Mouse (Mus musculus): ENCODE data around the gene Serp1. TPM values are rescaled to one million over a fixed set of nuclear protein-coding genes. Genes with fewer than 3 reads are reported as not detected.

The Serp1 gene
- total RNA-seq, 2 experiments from 2014 or later, result 6.4 to 8.0 TPM

DNA sequence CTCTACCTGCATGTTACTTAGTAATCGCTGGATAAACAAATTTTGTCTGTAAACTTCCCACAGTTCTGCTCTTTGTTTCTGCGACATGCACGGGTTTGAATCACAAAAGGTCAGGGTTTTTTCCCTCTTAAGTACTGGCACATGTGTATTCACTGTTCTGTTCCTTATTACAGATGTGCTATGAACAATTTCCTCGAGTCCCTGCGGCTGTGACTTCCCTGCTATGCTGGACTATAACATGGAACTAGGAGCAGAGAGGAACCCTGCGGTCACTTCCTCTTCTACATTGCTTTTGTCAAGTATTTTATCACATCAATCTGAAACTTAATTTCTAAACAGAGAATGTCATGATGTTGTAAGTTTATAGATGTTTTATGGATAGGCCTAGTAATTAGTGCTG is 5.4 kb downstream of the Serp1 start:
- intact Hi-C loops (cut with DNase I), result loop anchor here (10.0 kb wide), 2 partner anchors 55 to 165 kb away; partner anchors contain the start of gene Selenot

DNA sequence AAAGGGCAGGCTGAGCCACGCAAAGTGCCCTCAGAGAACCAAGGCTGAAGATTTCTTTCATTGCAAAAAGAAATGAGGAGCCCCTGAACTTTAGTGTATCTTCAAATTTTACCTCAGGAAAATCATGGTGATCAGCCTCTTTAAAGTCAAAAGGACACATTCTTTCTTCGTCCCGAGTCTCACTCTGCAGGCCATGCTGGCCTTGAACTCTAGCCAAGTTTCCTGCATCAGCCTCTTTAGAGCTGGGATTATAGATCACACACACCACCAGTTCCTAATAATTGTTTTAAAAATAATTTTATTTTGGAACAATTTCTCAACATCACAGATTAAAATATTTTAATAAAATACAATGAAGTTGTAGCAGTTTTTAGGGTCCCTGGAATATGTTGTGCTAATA is 6.2 kb downstream of the Serp1 start:
- intact Hi-C loops (cut with DNase I), result no loop called here
- no peak for TF ChIP-seq CTCF (IDR thresholded peaks at IDR 0.05)
- Histone ChIP-seq H3K4me3 (no peak overlapping the region), H3K27ac (peak overlapping the region; percentile 64; the same call in 1 of the 2 replicates)
- DNase-seq, result no peak

More for the DNA sequence above, 5.4 kb downstream of the Serp1 start:
- no peak for DNase-seq
- Histone ChIP-seq H3K4me3 (no peak overlapping the region), H3K27ac (no peak overlapping the region)
- no peak for TF ChIP-seq CTCF (IDR thresholded peaks at IDR 0.05)

DNA sequence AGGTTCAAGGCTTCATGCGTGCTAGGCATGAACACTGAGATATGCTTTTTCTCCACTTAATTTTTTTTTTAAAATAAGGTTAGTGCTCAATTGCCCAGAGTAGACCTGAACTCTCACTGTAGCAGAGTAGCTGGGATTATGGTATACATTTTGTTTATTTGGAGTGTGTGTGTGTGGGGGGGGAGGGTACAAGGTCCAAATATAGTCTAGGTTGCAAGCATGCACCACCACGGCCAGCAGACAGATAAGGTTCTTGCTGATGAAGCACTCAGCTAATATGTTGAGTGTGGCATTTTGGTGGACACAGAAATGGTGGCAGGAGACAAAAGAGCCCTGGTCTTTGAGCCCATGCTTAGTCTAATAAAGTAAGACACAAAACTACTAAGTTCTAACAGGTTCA is 6.7 kb downstream of the Serp1 start:
- intact Hi-C loops (cut with DNase I), result no loop called here

DNA sequence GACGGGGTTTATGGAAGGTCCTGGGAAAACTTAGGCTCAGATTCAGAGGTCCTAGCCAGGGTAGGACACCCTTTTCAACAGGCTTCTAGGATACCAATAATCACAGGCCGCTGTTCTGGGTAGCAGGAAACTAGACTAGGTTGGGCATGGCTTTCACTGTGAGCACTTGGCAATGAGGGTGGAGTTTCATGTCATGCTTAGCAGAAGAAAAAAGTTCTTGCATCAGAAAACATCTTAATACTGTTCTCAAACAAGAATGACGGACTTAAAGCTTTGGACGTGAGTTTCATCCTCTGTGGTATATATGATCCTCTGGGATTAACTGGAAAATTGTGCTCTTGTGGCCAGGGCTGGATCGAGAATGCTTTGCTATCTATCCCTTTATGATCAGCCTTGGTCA is 7.9 kb downstream of the Serp1 start:
- intact Hi-C loops (cut with DNase I), result no loop called here
- TF ChIP-seq CTCF (IDR thresholded peaks at IDR 0.05), result no peak
- Histone ChIP-seq H3K27ac (peak overlapping the region; percentile 64; the same call in 1 of the 2 replicates), H3K4me3 (no peak overlapping the region)
- no peak for DNase-seq

More for the DNA sequence above, 6.7 kb downstream of the Serp1 start:
- Histone ChIP-seq H3K4me3 (no peak overlapping the region), H3K27ac (peak overlapping the region; percentile 64; the same call in 1 of the 2 replicates)
- no peak for DNase-seq
- no peak for TF ChIP-seq CTCF (IDR thresholded peaks at IDR 0.05)

DNA sequence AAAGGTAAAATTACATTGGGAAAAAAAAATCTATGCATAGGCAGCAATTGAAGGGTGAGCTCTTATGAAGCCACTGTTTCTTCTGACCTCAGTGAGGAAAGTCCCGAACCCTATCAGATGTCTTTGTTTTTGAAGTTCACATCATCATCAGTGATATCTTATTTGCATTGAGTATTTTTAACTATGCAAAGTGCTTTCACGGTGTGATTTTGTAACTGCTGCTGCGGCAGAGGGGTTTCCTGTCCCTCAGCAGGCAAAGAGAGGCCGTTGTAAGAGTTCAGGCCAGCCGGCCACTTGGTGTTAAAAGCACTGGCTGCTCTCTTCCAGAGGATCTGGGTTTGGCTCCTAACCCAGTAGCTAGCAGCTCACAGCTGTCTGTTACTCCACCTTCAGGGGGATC is 8.4 kb downstream of the Serp1 start:
- H3K27ac ChIP-seq, result peak overlapping the region; percentile 64
- no peak overlapping the region for H3K4me3 ChIP-seq
- TF ChIP-seq CTCF (IDR thresholded peaks at IDR 0.05), result no peak
- intact Hi-C loops (cut with DNase I), result no loop called here
- no peak for DNase-seq

DNA sequence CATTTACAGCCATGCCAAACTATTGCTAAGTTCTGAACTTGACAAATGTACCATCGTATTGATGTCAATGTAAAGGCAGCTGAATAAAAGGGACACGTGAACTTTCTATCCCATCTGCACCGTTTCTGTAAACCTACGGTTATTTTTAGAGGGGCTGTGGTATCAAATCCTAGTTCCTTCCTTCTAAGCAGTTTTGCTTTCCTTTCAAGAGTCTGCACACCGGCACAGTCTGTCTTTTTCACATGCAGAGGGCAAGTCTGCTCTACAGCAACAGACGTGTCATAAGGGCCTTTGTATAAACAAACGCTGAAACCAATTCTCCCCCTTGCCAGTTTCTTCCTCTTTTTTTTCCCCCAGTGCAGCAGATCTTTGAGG is 9.1 kb downstream of the Serp1 start:
- TF ChIP-seq CTCF (IDR thresholded peaks at IDR 0.05), result no peak

DNA sequence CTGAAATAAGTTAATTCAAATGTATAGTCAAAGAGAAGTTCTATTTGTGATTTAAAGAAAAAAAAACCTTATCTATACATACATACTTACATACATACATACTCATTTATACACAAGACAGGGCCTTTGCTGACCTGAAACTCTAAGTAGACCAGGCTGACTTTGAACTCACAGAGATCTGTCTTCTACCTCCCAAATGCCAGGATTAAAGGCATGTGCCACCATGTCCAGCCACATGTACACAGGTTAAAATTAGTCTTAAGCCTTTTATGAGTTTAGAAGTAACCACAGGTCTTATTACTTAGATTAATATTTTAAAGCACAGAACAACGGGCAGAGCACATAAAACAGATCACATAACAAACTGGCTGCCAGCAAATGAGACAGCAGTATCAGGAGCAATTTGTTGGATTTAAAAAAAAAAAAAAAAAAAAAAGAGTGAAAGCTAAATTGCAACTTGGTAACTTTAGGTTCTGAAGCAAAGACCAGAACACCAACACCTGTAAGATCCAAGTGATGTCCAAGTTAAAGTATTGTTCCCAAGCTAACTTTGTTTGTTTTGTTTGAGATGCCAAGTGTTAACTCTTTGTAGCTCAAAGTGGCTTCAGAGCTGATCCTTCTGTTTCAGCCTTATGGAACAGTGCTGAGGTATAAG is 9.6 kb downstream of the Serp1 start:
- intact Hi-C loops (cut with DNase I), result no loop called here
- no peak for TF ChIP-seq CTCF (IDR thresholded peaks at IDR 0.05)

More for the DNA sequence above, 9.1 kb downstream of the Serp1 start:
- no peak for DNase-seq
- Histone ChIP-seq H3K27ac (peak overlapping the region; percentile 43; the same call in 1 of the 2 replicates), H3K4me3 (no peak overlapping the region)
- intact Hi-C loops (cut with DNase I), result no loop called here

DNA sequence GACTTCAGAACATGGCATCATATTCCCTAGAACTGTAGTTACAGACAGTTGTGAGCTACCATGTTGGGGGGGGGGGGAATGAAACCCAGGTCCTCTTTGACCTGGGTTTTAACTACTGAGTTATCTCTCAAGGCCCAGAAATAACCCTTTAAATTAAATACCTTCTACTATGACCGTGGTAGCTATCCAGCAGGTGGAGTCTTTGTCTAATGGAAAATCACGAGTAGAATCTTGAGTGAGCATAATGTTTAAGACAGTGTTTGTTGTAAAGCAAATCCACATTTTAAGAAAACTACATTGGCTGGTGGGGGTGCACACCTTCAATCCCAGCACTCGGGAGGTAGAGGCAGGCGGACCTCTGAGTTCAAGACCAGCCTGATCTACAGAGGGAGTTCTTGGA is 12.2 kb downstream of the Serp1 start:
- H3K27ac ChIP-seq, result no peak overlapping the region
- intact Hi-C loops (cut with DNase I), result no loop called here
- H3K4me3 ChIP-seq, result no peak overlapping the region
- no peak for DNase-seq
- no peak for TF ChIP-seq CTCF (IDR thresholded peaks at IDR 0.05)

More for the DNA sequence above, 9.6 kb downstream of the Serp1 start:
- Histone ChIP-seq H3K27ac (peak overlapping the region; percentile 43; the same call in 1 of the 2 replicates), H3K4me3 (no peak overlapping the region)
- no peak for DNase-seq

DNA sequence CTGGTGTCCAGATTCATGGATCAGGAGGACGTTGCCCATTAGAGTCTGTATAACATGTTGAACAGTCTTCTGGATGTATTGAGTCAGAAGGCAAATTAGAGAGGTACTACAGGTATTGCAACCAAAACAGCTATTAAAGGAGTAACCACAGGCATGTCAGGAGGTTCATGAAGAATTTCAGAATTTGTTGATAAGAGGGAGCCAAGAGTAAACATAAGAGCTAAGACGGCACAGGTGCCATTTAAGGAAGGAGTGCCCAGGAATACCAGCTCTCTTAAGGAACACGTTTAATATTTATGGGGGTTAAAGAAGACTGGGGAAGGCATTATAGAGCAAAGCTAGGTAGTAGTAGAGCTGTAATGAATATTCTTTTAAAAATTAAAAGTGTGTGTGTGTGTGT is 13.0 kb downstream of the Serp1 start:
- TF ChIP-seq CTCF (IDR thresholded peaks at IDR 0.05), result no peak

DNA sequence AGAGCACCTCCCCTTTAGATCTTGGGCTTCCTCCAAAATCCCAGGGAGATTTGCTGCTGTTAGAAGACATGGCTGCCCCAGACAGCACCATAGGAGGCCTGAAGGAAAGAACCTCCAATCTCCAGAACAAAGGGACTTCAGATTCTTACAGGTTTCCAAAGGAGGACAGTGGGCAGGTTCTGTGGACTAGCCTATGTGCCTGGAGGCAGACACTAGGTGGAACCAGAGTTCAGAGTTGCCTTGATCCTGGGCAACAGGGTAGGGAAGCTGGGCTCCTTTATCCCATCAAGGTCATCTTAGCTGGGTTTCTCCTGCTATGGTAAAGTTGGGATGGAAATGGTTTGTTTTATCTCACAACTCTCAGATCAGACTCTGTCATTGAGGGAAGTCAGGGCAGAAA is 14.1 kb downstream of the Serp1 start:
- intact Hi-C loops (cut with DNase I), result no loop called here
- Histone ChIP-seq H3K27ac (no peak overlapping the region), H3K4me3 (no peak overlapping the region)
- peak; percentile 36; the same call in 1 of the 2 replicates for TF ChIP-seq CTCF (IDR thresholded peaks at IDR 0.05)
- no peak for DNase-seq

More for the DNA sequence above, 13.0 kb downstream of the Serp1 start:
- intact Hi-C loops (cut with DNase I), result no loop called here
- Histone ChIP-seq H3K27ac (no peak overlapping the region), H3K4me3 (no peak overlapping the region)
- DNase-seq, result no peak

DNA sequence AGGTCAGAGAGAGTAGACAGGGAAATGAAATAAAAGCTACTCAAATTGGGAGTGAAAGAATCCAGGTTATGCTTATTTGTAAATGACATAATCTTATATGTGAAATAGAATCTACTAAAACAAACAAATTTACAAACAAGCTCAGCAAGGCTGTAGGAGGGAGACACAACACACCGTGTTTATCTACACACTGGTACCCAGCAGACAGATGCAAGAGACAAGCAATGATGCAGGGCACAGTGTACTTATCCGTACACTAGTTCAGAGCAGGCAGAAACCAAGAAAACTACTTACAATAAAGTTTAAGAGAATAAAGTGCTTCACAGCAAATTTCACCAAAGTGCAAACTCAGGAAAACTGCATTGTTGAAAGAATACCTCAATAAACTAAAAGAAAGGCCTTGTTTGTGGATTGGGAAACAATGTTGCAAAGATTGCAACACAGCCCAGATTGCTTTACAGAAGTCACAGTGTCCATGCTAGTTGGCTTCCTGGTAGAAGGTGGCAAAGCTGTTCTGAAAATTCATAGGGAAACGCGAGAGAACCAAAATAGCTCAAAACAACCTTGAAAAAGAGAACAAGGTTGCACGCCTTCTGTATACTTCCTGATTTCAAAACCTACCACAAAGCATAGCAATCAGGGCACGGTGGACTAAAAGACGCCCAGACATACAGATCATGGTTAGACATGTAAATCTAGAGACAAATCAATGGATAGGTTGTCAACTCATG is 17.5 kb downstream of the Serp1 start:
- no peak overlapping the region for H3K27ac ChIP-seq
- H3K4me3 ChIP-seq, result no peak overlapping the region
- DNase-seq, result no peak
- intact Hi-C loops (cut with DNase I), result no loop called here
- no peak for TF ChIP-seq CTCF (IDR thresholded peaks at IDR 0.05)

DNA sequence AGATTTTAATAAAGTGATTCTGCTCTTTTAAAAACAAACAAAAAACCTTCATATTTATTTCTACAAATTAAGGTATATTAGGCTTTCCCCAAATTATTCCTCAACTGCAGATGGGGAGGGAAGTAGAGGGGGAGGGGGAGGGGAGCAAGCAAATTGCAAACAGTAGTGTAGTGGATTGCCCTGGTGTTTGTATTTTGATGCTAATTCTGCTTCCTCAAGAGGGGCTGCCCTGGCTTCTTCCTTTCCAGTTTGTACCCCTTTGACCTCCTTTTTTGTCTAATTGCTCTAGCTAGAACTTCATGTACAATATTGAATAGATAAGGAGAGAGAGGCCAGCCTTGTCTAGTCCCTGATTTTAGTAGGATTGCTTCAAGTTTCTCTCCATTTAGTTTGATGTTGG is 21.0 kb downstream of the Serp1 start:
- no peak overlapping the region for H3K4me3 ChIP-seq
- no peak for TF ChIP-seq CTCF (IDR thresholded peaks at IDR 0.05)
- no peak for DNase-seq
- intact Hi-C loops (cut with DNase I), result no loop called here
- no peak overlapping the region for H3K27ac ChIP-seq

DNA sequence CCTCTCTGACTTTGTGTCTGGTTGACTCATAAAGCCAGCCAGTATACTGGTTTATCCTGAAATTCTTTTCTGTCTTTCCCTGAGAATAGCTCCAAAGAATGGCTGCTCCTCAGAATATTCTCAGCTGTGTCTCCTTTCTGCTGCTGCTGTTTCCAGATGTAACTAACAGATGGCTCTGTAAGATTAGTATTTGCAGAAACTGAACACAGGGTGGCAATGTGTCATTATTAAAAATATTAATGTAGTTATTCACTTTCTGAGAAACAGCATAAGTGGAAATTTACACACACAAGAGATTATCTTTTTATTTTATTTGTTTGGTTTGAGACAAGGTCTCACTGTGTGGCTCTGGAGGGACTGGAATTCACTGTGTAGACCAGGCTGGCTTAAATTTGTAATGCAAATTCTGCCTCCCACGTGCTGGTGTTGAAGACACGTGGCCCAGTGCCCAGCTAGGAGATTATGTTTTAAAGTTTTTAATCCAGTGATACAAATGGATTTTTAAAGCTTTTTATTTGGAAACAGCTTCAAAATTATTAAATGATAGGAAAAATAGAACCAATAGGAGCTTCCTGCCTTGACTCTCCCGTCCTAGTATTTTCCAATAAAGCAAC is 21.9 kb downstream of the Serp1 start:
- TF ChIP-seq CTCF (IDR thresholded peaks at IDR 0.05), result peak; percentile 22; the same call in 1 of the 2 replicates
- Histone ChIP-seq H3K27ac (no peak overlapping the region), H3K4me3 (no peak overlapping the region)
- DNase-seq, result no peak
- intact Hi-C loops (cut with DNase I), result no loop called here
